Mouse (Mus musculus) liver, embryonic 14.5 days (tissue): ENCODE measurements around the gene Ramp2. TPM values are rescaled to one million over a fixed set of nuclear protein-coding genes. Genes with fewer than 3 reads are reported as not detected.

Source experiments
- ATAC-seq: fragments of 200-750 bp; cut with Nextera tagmentation; 2 replicates; pipeline ENCODE4 v1.8.0; 2017; ENCODE audit warnings: moderate number of reproducible peaks, mild to moderate bottlenecking, moderate library complexity; ENCODE audit not compliant: insufficient read depth
- DNase-seq, 3 experiments: peaks; one replicate each; pipeline ENCODE4 v3.0.0-alpha.2; 2012 to 2013; ENCODE audit warnings: low read depth in 3 of 3, low spot score in 3 of 3
- H3K27ac ChIP-seq: fragments of 300-500 bp; sonication (generic); 2 replicates; pipeline ENCODE4 v1.5.1; 2014; ENCODE audit warnings: moderate library complexity, mild to moderate bottlenecking, control low read depth, inconsistent platforms
- H3K27me3 ChIP-seq: fragments of 300-500 bp; sonication (generic); 2 replicates; pipeline ENCODE4 v1.6.1; 2014; ENCODE audit warnings: mild to moderate bottlenecking, low read length, moderate library complexity; ENCODE audit not compliant: control insufficient read depth, insufficient read depth
- H3K36me3 ChIP-seq: fragments of 300-500 bp; sonication (generic); replicated peaks from 2 replicates; pipeline ENCODE4 v1.6.1; 2014; ENCODE audit warnings: low read depth; ENCODE audit not compliant: control insufficient read depth, insufficient read depth
- H3K4me1 ChIP-seq, 2 experiments: fragments of 200-500 bp in 1 of 2; fragments of 300-500 bp in 1 of 2; sonication (generic) in 1 of 2; replicated peaks; 2 replicates each; pipeline ENCODE4 v1.6.1; 2012 to 2014; ENCODE audit warnings: antibody characterized with exemption in 1 of 2, inconsistent platforms in 1 of 2, low read length in 1 of 2; ENCODE audit not compliant: control insufficient read depth in 2 of 2, insufficient read depth in 2 of 2
- H3K4me2 ChIP-seq: fragments of 300-500 bp; sonication (generic); 2 replicates; pipeline ENCODE4 v1.6.1; 2014; ENCODE audit warnings: low read depth, mild to moderate bottlenecking, control low read depth, moderate library complexity
- H3K4me3 ChIP-seq, 2 experiments: fragments of 200-500 bp in 1 of 2; fragments of 300-500 bp in 1 of 2; sonication (generic) in 1 of 2; 2 replicates each; pipeline ENCODE4 v1.5.1; 2012 to 2014; ENCODE audit warnings: low read depth in 2 of 2, low read length in 2 of 2, mild to moderate bottlenecking in 2 of 2, control low read depth in 1 of 2, inconsistent platforms in 1 of 2, moderate library complexity in 1 of 2; ENCODE audit not compliant: insufficient read depth in 1 of 2
- H3K9ac ChIP-seq: fragments of 300-500 bp; sonication (generic); replicated peaks from 2 replicates; pipeline ENCODE4 v1.6.1; 2014; ENCODE audit warnings: mild to moderate bottlenecking, control low read depth, moderate library complexity
- H3K9me3 ChIP-seq: fragments of 300-500 bp; sonication (generic); 2 replicates; pipeline ENCODE4 v1.6.1; 2016; ENCODE audit warnings: low read length, mixed read lengths; ENCODE audit not compliant: control insufficient read depth
- CTCF ChIP-seq: IDR thresholded peaks from 2 replicates; pipeline ENCODE4 v1.5.1; 2016; ENCODE audit warnings: antibody characterized with exemption, low read depth, control low read depth
- EP300 ChIP-seq: IDR thresholded peaks from 2 replicates; pipeline ENCODE4 v1.6.1; 2016; ENCODE audit warnings: antibody characterized with exemption, low read depth
- WGBS: fragments of 180-500 bp; shearing (Covaris S2); extraction: QIAGEN DNeasy Blood & Tissue Kit; methylation state at CpG from one replicate; pipeline ENCODE4 v1.1.7; 2014; ENCODE audit not compliant: insufficient replicate concordance; 5-methylcytosine and 5-hydroxymethylcytosine counted together
- polyA plus RNA-seq, 2 experiments: library from polyadenylated mRNA; depleted of rRNA in 1 of 2; stranded (reverse) in 1 of 2; unstranded in 1 of 2; fragments of >200 nt; fragmentation: Nextera tagmentation in 1 of 2; extraction: Ambion mirVana in 1 of 2; gene quantifications; 2 replicates each; pipeline versions ENCODE4 v1.2.1 to v1.2.3; 2012 to 2014

Gene Ramp2
- polyA plus RNA-seq, 2 experiments: 15.1 to 19.0 TPM

GRCm38 (mm10) chr11:101248258-101248994 is 2.6 kb downstream of the Ramp2 start:
- Histone ChIP-seq H3K9me3 (no peaks in the 10 kb centered on the region), H3K4me1 (peaks cover 11 to 16% of the 10 kb centered on the region in 2 experiments), H3K4me3 (no peak overlapping the region), H3K36me3 (no peaks in the 10 kb centered on the region), H3K27me3 (peaks cover 46% of the 10 kb centered on the region), H3K4me2 (no peak overlapping the region), H3K27ac (no peak overlapping the region), H3K9ac (no peak overlapping the region)
- peak in 2 of 3 experiments; percentile 54 to 65 for DNase-seq
- no peak; the same call in 1 of the 2 replicates for ATAC-seq
- TF ChIP-seq CTCF (peak; percentile 78), EP300 (no peak)
- WGBS: 22% methylated on average over 14 of the region's 14 CpGs

DNA sequence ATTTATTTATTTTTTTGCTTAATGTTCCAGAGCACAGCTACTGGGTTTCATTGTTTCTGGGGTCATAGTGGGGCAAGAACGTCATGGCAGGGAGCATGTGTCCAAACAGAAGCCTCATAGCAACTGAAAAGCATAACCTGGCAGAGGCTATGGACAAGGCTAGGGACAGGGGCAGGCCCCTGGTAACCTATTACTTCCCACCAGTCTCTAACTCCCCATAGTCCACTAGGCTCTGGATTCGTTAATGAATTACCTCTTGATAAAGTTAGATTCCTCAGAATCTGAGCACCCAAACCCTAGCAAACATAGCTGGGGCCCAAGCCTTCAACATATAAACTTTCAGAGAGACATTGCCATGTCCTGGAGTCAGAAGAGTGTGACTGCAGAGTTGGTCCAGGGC is 5.2 kb downstream of the Ramp2 start:
- Histone ChIP-seq H3K27ac (no peak overlapping the region), H3K36me3 (no peaks in the 10 kb centered on the region; the same call in 1 of the 2 replicates), H3K27me3 (peaks cover 24% of the 10 kb centered on the region), H3K4me2 (no peak overlapping the region), H3K4me3 (no peak overlapping the region), H3K4me1 (peaks cover 17 to 18% of the 10 kb centered on the region in 2 experiments), H3K9me3 (no peaks in the 10 kb centered on the region), H3K9ac (no peak overlapping the region)
- WGBS: 60% methylated on average over 2 of the region's 2 CpGs
- ATAC-seq: no peak
- DNase-seq: no peak
- TF ChIP-seq CTCF (no peak), EP300 (no peak)

DNA sequence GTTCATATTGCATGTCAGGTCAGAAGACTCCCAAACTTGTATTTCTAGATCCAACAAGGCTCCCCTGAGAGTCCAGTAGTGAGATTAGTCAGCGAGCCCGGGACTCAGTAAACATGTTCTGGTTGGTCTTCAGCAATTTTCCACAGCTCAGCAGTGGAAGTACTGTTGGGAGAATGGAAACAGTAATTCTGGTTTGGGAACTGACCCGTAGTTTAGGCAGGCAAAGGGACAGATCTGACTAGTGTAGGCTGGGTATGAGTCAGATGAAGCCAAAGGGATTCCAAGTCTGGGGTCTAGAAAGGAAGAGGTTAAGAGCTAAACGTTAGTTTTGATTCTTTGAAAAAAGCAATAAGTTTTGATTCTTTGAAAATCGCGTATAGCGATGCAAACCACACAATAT is 7.1 kb downstream of the Ramp2 start:
- Histone ChIP-seq H3K36me3 (peaks cover under 1% of the 10 kb centered on the region; the same call in 1 of the 2 replicates), H3K4me2 (peak overlapping the region; percentile 94), H3K27me3 (peaks cover 5% of the 10 kb centered on the region), H3K4me1 (peaks cover 17 to 18% of the 10 kb centered on the region in 2 experiments; a peak in 3 of 4 replicates), H3K9me3 (no peaks in the 10 kb centered on the region), H3K27ac (peak overlapping the region; percentile 79), H3K4me3 (peak overlapping the region; percentile 81 to 83), H3K9ac (peak overlapping the region; percentile 91)
- no peak for TF ChIP-seq EP300
- no peak for TF ChIP-seq CTCF
- no peak for DNase-seq
- WGBS: 8% methylated on average over 7 of the region's 7 CpGs
- peak; percentile 26; the same call in 1 of the 2 replicates for ATAC-seq

GRCm38 (mm10) chr11:101253613-101254389 is 8.0 kb downstream of the Ramp2 start, which contains the start of gene Vps25:
TSS of gene Vps25 (plus strand) at chr11:101253707.
- Histone ChIP-seq H3K4me1 (peaks cover 22 to 24% of the 10 kb centered on the region in 2 experiments), H3K4me3 (peak within 1 kb of the TSS; percentile 81 to 83), H3K4me2 (peak within 1 kb of the TSS; percentile 94), H3K9ac (peak within 1 kb of the TSS; percentile 91), H3K27me3 (no peaks in the 10 kb centered on the region), H3K36me3 (peaks cover 3% of the 10 kb centered on the region), H3K27ac (peak within 1 kb of the TSS; percentile 79), H3K9me3 (no peaks in the 10 kb centered on the region)
- under 1% methylated on average over 40 of the region's 40 CpGs for WGBS
- TF ChIP-seq CTCF (peak; percentile 59), EP300 (no peak)
- DNase-seq (peak; percentile 72 to 80 (median 72)), ATAC-seq (peak; percentile 88)
